Mouse (Mus musculus) adrenal gland, postnatal 25 days (tissue): ENCODE results near the gene Kiss1. TPM values are rescaled to one million over a fixed set of nuclear protein-coding genes. Genes with fewer than 3 reads are reported as not detected.
A peak's percentile ranks its signal among the peaks of the same experiment; 100 is the strongest.

Source experiments
- DNase-seq: peaks from one replicate; pipeline ENCODE4 v3.0.0; 2021; ENCODE audit warnings: mixed read lengths
- total RNA-seq: library from RNA; stranded (reverse); gene quantifications from 2 replicates; pipeline ENCODE4 v1.2.3, GENCODE M21; 2021

Kiss1 gene
- total RNA-seq, 1 experiment from 2014 or later: not detected

DNA sequence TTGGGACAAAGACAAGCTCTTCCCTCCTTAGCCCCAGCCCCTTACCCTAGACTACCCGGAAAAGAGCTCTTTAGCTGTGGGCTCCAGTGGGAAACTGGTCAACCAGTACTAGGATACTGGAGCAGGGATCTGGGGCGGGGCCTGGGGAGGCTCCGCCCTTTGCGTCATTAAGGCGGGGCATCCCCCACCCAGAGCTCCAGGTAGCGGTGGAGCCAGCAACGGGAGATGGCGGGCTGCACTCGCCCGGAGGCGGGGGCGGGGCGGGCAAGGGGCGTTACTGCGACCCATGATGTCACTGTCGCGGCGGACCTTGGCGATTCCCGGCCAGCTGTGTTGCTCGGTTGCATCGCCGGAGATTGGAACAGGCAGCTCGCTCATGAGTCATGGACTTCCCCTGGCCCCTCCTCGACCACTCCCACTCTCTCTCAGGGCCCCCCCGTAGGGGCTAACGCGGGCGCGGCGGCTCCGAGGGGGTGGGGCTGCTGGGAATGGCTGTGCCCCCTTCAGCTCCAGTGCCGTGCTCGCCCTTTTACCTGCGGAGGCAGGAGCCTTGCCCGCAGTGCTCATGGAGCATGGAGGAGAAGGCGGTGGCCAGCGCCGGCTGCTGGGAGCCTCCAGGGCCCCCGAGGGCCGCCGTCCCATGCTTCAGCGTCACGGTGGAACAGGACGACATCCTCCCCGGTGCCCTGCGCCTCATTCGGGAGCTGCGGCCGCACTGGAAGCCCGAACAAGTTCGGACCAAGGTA lies 41.8 kb downstream of the Kiss1 start, which contains the start of gene Etnk2:
TSS of gene Etnk2 (plus strand) at position 297 of the 746 bp plus-strand sequence.
- peak; percentile 89 for DNase-seq

DNA sequence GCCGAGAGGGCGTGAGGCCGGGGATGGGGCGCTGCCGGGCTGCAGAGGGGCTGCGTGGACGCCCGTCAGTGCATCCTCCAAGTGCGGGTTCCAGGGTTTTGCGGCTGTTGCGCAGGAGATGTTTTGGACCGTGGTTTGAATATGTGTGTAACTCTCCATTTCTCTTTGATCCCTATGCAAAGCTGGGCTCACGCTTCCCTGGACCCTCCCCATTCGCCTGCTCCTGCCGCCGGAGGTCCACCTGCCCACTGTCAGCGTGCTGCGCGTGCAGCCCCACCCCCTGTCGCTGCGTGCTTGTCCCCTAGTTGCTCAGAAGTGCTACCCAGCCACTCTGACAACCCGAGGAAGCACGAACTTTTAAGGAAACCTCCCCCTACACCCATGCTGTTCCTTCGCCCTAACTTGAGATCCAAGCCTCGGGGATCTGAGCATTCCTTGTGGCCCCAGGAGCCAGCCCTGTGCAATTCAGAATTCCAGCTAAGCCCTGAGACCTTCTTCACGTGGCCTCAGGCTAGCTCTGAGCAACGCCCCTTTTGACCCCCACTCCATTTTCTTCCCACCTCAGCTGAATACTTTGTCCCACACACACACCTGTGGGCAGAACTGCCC lies 42.5 kb downstream of the Kiss1 start:
- no peak for DNase-seq

- DNase-seq: no peak
These were observed 43.2 kb downstream of the Kiss1 start for GRCm38 (mm10) chr1:133364890-133365289.

- DNase-seq: no peak
These were observed 45.4 kb downstream of the Kiss1 start for GRCm38 (mm10) chr1:133366951-133367605.

DNA sequence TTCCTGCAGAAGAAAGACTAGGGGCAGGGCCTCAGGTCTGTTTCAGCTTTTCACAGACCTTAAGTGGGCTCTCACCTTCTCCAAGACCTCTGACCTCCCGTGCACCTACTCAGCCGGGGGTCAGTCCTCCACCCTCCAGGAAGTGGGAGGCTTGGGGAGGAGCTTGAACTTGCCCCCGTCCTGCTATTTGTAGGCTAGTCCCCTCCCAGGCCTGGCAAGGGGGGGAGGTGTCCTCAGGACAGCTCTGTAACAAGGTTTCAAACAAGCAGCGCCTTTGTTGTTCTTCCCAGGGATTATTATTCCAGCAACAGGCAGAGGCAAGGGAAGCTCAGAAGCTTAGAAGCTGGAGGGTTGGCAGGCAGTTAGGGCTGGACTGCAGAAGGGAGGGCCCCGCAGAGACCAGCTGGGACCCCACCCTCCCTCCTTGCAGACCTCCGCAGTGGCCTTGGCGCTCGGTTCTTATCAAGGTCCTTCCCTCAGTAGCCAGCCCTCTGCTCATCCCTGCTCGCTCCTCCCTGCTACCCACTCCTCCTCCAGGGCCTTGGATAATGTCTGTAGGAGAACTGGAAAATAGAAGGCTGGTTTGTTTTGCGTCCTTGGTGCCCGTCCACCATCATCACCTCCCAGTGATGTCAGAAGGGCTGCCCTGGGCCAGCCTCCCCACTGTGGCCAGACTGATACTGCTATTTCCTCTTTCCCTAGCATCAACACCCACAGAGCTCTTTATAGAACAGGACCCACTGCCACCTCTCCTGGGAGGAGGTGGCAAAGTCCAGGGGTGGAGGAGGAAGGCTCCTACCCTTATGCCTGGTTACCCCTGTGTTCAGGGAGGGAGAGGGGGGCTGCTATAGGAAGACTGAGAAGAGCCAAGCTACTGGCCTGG lies 46.2 kb downstream of the Kiss1 start:
- DNase-seq: peak; percentile 44

GRCm38 (mm10) chr1:133368644-133369043 lies 47.0 kb downstream of the Kiss1 start:
- peak; percentile 25 for DNase-seq

GRCm38 (mm10) chr1:133370352-133370751 lies 48.7 kb downstream of the Kiss1 start:
- DNase-seq: no peak

- DNase-seq: no peak
These were observed 49.8 kb downstream of the Kiss1 start for GRCm38 (mm10) chr1:133371431-133371830.

GRCm38 (mm10) chr1:133372113-133372512 lies 50.4 kb downstream of the Kiss1 start:
- DNase-seq: peak; percentile 43

DNA sequence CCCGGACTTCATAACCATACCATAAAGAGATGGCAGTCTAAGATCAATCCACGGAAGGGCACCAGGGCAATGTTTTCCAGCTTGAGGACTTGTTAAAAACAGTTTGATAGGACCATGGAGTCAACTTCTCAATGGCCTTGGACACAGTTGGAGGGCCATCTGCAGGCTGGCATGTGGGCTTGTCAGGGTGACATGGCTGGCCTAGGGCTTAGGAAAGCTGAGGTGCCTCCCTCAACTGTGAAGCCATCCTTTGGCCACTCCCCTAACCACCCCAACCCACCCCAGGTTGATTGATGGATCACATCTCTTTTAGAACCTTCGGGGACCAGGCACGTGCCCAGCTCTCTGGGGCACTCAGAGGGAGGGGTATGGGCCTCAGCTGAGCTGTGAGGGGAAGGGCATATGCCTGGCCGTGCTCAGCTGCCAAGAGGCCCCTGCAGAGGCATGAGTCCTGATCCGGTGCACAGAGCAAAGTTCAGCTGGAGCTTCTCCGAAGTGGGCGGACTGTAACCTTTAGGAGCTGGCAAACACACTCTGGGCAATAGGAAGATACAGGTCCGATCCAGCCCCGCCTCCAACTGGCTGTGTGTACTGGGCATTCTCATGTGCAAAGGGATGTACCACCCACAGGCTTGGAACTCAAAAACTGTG lies 54.1 kb downstream of the Kiss1 start:
- DNase-seq: no peak

DNA sequence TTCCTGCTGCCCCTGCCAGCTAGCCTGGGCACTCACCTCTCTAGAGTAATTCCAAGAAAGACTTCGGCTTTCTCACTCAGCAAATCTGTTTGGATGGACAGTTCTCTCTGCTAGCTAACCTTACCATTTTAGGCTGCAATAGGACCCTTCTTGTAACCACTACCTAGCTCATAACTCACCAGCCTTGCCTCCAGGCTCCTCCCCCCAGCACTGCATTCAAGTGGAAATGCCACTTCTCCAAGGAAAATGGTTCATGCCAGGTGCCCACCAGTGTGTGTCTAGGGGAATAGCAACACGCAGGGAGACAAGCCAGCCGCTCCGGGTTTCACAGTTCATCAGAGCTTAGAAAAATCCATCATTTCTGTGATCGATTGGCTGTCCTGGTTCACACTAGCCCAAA lies 55.9 kb downstream of the Kiss1 start:
- DNase-seq: no peak

Other genes starting within 250 kb of the Kiss1 start
- 82.5 and 88.1 TPM in 2 replicates for gene Ppp1r15b, start 190.7 kb upstream of the Kiss1 start, total RNA-seq
- gene Plekha6, start 157.7 kb upstream of the Kiss1 start, total RNA-seq: 13.5 and 18.4 TPM in 2 replicates
- gene Golt1a, start 12.1 kb upstream of the Kiss1 start, total RNA-seq: 0.43 and 1.0 TPM in 2 replicates
- 3.9 and 6.0 TPM in 2 replicates for gene Ren1, start 28.6 kb downstream of the Kiss1 start, total RNA-seq
- gene Etnk2, start 41.7 kb downstream of the Kiss1 start, total RNA-seq: 5.9 and 6.3 TPM in 2 replicates
- 20.0 and 21.3 TPM in 2 replicates for gene Sox13, start 102.5 kb downstream of the Kiss1 start, total RNA-seq